Mouse (Mus musculus) B cell, adult 67 days (primary cell): ENCODE data around the gene Man1c1. TPM values are rescaled to one million over a fixed set of nuclear protein-coding genes. Genes with fewer than 3 reads are reported as not detected.

Experiments used
- total RNA-seq, 2 experiments: library from RNA; stranded (reverse); gene quantifications; 4 replicates each; pipeline ENCODE4 v1.2.4; 2023

Gene Man1c1
- total RNA-seq: 1 to 10 TPM; 6.5 to 6.7 TPM

GRCm38 (mm10) chr4:134703835-134704546 is at the start of gene Man1c1:
Gene Man1c1, minus strand, starts transcription at chr4:134704290.

GRCm38 (mm10) chr4:134551494-134552316 is 152.4 kb downstream of the Man1c1 start, which contains the start of gene Selenon:
Gene Selenon, minus strand, starts transcription at chr4:134552166.

DNA sequence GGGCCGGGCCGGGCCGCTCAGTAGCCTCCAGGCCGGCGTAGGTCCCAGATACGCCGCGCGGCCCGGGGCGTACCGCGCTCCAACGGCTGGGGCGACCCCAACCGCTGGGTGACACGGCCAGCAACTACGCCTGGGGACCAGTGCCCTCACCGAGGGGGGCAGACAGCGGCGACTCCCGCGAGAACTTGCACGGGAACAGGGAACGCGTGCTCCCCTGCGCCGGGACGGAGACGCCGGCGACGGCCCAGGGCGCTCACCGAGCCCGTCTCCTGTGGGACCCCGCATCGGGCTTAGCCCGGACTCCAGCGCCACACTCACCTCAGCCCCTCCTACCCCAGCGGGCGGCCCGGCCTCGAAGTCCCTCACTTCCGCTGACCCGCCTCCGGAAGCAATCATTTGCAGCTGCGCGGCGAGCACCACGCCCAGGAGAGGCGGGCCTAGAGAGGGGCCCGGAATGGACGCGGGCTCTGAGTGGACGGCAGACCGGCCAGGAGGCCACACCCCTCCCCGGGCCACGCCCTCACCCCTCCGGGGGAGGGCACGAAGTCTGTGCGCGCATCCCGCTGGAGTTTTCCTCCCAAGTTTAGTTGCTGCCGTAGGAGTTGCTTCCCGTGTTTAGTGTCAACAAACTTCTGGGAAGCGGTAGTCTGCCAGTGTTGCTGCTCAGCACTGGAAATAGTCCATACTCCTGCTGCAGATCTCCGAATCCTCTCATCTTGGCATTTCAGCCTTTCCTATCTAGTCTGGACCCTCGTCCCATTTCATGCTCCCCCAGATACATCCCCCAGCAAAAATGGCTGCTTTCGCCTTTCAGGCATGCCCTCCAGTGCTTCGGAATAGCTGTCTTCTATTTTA is 168.9 kb downstream of the Man1c1 start, which contains the start of gene Mtfr1l:
TSS of gene Mtfr1l (minus strand) at position 456 of the 855 bp plus-strand sequence.

Other genes with a start within 250 kb of the Man1c1 start
- 10 to 100 TPM; 37.9 to 39.5 TPM for gene Stmn1, start 236.0 kb downstream of the Man1c1 start, total RNA-seq
- 1 to 10 TPM; 2.0 to 3.4 TPM for gene Paqr7, start 207.6 kb downstream of the Man1c1 start, total RNA-seq
- gene Aunip, start 193.3 kb downstream of the Man1c1 start, total RNA-seq: not detected
- gene Mtfr1l, start 168.9 kb downstream of the Man1c1 start, total RNA-seq: 10 to 100 TPM; 45.0 to 46.9 TPM
- under 1 TPM; 0.77 to 0.90 TPM for gene Selenon, start 152.1 kb downstream of the Man1c1 start, total RNA-seq
- gene Ldlrap1, start 63.7 kb upstream of the Man1c1 start, total RNA-seq: 10 to 100 TPM; 14.7 to 18.6 TPM
- gene Maco1, start 149.1 kb upstream of the Man1c1 start, total RNA-seq: 10 to 100 TPM; 52.8 to 53.8 TPM
- not detected for gene Rhd, start 160.2 kb upstream of the Man1c1 start, total RNA-seq
- 100 to 1,000 TPM; 123 to 131 TPM for gene Tmem50a, start 210.7 kb upstream of the Man1c1 start, total RNA-seq
- gene Rsrp1, start 219.3 kb upstream of the Man1c1 start, total RNA-seq: 100 to 1,000 TPM; 358 to 368 TPM
- 100 to 1,000 TPM; 189 to 203 TPM for gene Syf2, start 226.6 kb upstream of the Man1c1 start, total RNA-seq